Mouse (Mus musculus) cerebellum, adult 2 months (tissue): Measurements from ENCODE around the gene Hoxd12.

Source experiments
- CTCF ChIP-seq: fragments of 200-500 bp; IDR thresholded peaks from 2 replicates; pipeline ENCODE4 v1.5.1; 2011; ENCODE audit warnings: low read depth, mild to moderate bottlenecking, control low read depth, low read length, moderate library complexity, borderline replicate concordance; ENCODE audit not compliant: insufficient read depth
- POLR2A ChIP-seq: fragments of 200-500 bp; IDR thresholded peaks from 2 replicates; pipeline ENCODE4 v1.6.1; 2011; ENCODE audit warnings: low read length, control low read depth, borderline replicate concordance; ENCODE audit not compliant: insufficient read depth

- TF ChIP-seq CTCF (no peak), POLR2A (no peak)
Observed at GRCm38 (mm10) chr2:74695383-74695782, 20.6 kb downstream of the Hoxd12 start.
